Mouse (Mus musculus): Measurements from ENCODE around the gene Rhbdf2. TPM values are rescaled to one million over a fixed set of nuclear protein-coding genes. Genes with fewer than 3 reads are reported as not detected.

Rhbdf2 gene
- polyA plus RNA-seq, 1 experiment from 2014 or later: 0.87 TPM

- no peak for ATAC-seq
- Histone ChIP-seq H3K9ac (no peak overlapping the region), H3K36me3 (ENCODE audit: poor library complexity, severe bottlenecking) (peaks cover 44% of the 10 kb centered on the region), H3K9me3 (replicated peaks) (no peaks in the 10 kb centered on the region), H3K4me3 (no peak overlapping the region), H3K4me1 (no peaks in the 10 kb centered on the region), H3K27ac (no peak overlapping the region), H3K4me2 (no peak overlapping the region), H3K27me3 (no peaks in the 10 kb centered on the region)
- WGBS: 98% methylated on average over 9 of the region's 9 CpGs
Observed at GRCm38 (mm10) chr11:116548780-116549179, 78.0 kb downstream of the Rhbdf2 start.

Other genes starting within 250 kb of the Rhbdf2 start
- gene Rnf157, start 214.0 kb downstream of the Rhbdf2 start, polyA plus RNA-seq (2015; fragmentation: Nextera tagmentation; extraction: Ambion mirVana): 18.1 and 20.6 TPM in 2 replicates
- 45.5 and 58.2 TPM in 2 replicates for gene Ubald2, start 192.9 kb downstream of the Rhbdf2 start, polyA plus RNA-seq (2015; fragmentation: Nextera tagmentation; extraction: Ambion mirVana)
- gene Qrich2, start 160.8 kb downstream of the Rhbdf2 start, polyA plus RNA-seq (2015; fragmentation: Nextera tagmentation; extraction: Ambion mirVana): 0.09 TPM in 1 of 2 replicates, not detected in the other
- 178 and 184 TPM in 2 replicates for gene Prpsap1, start 132.8 kb downstream of the Rhbdf2 start, polyA plus RNA-seq (2015; fragmentation: Nextera tagmentation; extraction: Ambion mirVana)
- 0.98 and 2.2 TPM in 2 replicates for gene Sphk1, start 96.1 kb downstream of the Rhbdf2 start, polyA plus RNA-seq (2015; fragmentation: Nextera tagmentation; extraction: Ambion mirVana)
- gene Ube2o, start 45.6 kb downstream of the Rhbdf2 start, polyA plus RNA-seq (2015; fragmentation: Nextera tagmentation; extraction: Ambion mirVana): 11.9 and 12.1 TPM in 2 replicates
- gene Aanat, start 40.6 kb downstream of the Rhbdf2 start, polyA plus RNA-seq (2015; fragmentation: Nextera tagmentation; extraction: Ambion mirVana): 0.25 and 0.39 TPM in 2 replicates
- 0.79 and 0.80 TPM in 2 replicates for gene Prcd, start 26.5 kb upstream of the Rhbdf2 start, polyA plus RNA-seq (2015; fragmentation: Nextera tagmentation; extraction: Ambion mirVana)
- 8.8 and 9.3 TPM in 2 replicates for gene Cygb, start 27.3 kb upstream of the Rhbdf2 start, polyA plus RNA-seq (2015; fragmentation: Nextera tagmentation; extraction: Ambion mirVana)
- not detected in 2 replicates for gene St6galnac1, start 148.5 kb upstream of the Rhbdf2 start, polyA plus RNA-seq (2015; fragmentation: Nextera tagmentation; extraction: Ambion mirVana)
- 14.4 and 14.8 TPM in 2 replicates for gene Mxra7, start 201.0 kb upstream of the Rhbdf2 start, polyA plus RNA-seq (2015; fragmentation: Nextera tagmentation; extraction: Ambion mirVana)
- gene Mettl23, start 216.3 kb upstream of the Rhbdf2 start, polyA plus RNA-seq (2015; fragmentation: Nextera tagmentation; extraction: Ambion mirVana): 83.6 and 85.7 TPM in 2 replicates
- gene Jmjd6, start 216.4 kb upstream of the Rhbdf2 start, polyA plus RNA-seq (2015; fragmentation: Nextera tagmentation; extraction: Ambion mirVana): 77.7 and 78.0 TPM in 2 replicates
- 38.0 and 39.4 TPM in 2 replicates for gene Mfsd11, start 225.4 kb upstream of the Rhbdf2 start, polyA plus RNA-seq (2015; fragmentation: Nextera tagmentation; extraction: Ambion mirVana)
- gene Srsf2, start 226.1 kb upstream of the Rhbdf2 start, polyA plus RNA-seq (2015; fragmentation: Nextera tagmentation; extraction: Ambion mirVana): 750 and 773 TPM in 2 replicates

Data from forebrain, embryonic 13.5 days (tissue).